28 mouse cellular contexts compared by ENCODE assay signal in genomic region chr13:10031547-10031946, GRCm38 (mm10).
A peak's percentile ranks its signal among the peaks of the same experiment; 100 is the strongest.
DNase-seq lines count a peak whose midpoint lies in the region; ATAC-seq and TF ChIP-seq lines count a peak whose summit lies in the region.
"Had no signal": no experiment of that assay in that cellular context is flagged by ENCODE, and none has a peak within 500 bp of the region (broad histone marks: within the 10 kb centered on the region; RNA-seq: fewer than 3 reads in every experiment).

No protein-coding gene starts in this region.

- intact Hi-C loops in left cerebral cortex, postnatal 36 days (cut with DNase I), result no loop called here

- peak; percentile 10 for DNase-seq in kidney, postnatal 0 days (ENCODE audit: low spot score)
- DNase-seq in lung, postnatal 14 days, result peak; percentile 9
- DNase-seq in lung, postnatal 4 days, result no peak
- peak; percentile 27 for DNase-seq in R1 (ENCODE audit: low read depth, low spot score)
- DNase-seq in lung, postnatal 25 days (ENCODE audit: low spot score), result peak; percentile 7
- no peak for DNase-seq in layer of hippocampus, adult 9-10 months (ENCODE audit: low spot score)
- DNase-seq in left cerebral cortex, postnatal 36 days (ENCODE audit: low spot score in 2 of 2), result no peak
- DNase-seq: adrenal gland, adult 2 months; adrenal gland, postnatal 14 days; cerebellum, adult 11-12 months; cerebellum, adult 8-10 months; cerebellum, postnatal 10 days; cerebellum, postnatal 36 days; embryo, embryonic 11 days; gastrocnemius, postnatal 25 days; heart, adult 18-20 months; heart, postnatal 14 days had no signal

- H3K4me1 ChIP-seq in kidney, postnatal 0 days (replicated peaks; ENCODE audit: insufficient read depth, low read length), result no peaks in the 10 kb centered on the region
- H3K4me1 ChIP-seq in kidney, embryonic 14.5 days (ENCODE audit: control insufficient read depth, insufficient read depth, low read length), result no peaks in the 10 kb centered on the region
- H3K4me1 ChIP-seq: embryonic facial prominence, embryonic 10.5 days; embryonic facial prominence, embryonic 13.5 days; heart, embryonic 12.5 days had no signal

- H3K4me3 ChIP-seq in kidney, postnatal 0 days (replicated peaks; ENCODE audit: low read depth, low read length), result no peak overlapping the region
- H3K4me3 ChIP-seq in kidney, embryonic 14.5 days (ENCODE audit: low read length), result no peak overlapping the region
- H3K4me3 ChIP-seq: embryonic facial prominence, embryonic 10.5 days; embryonic facial prominence, embryonic 13.5 days; erythroblast, embryonic 14.5 days; forebrain, embryonic 12.5 days; forebrain, embryonic 15.5 days; heart, embryonic 12.5 days; heart, embryonic 15.5 days; hindbrain, embryonic 12.5 days had no signal

- no peaks in the 10 kb centered on the region for H3K27me3 ChIP-seq in kidney, postnatal 0 days (ENCODE audit: insufficient read depth, low read length)
- no peaks in the 10 kb centered on the region for H3K27me3 ChIP-seq in kidney, embryonic 14.5 days (ENCODE audit: control insufficient read depth, insufficient read depth, low read length)
- H3K27me3 ChIP-seq: embryonic facial prominence, embryonic 13.5 days; forebrain, embryonic 12.5 days; forebrain, embryonic 15.5 days; heart, embryonic 12.5 days; heart, embryonic 15.5 days; hindbrain, embryonic 12.5 days had no signal

- ATAC-seq in kidney, postnatal 0 days (replicated peaks; ENCODE audit: low FRiP score, low read depth), result no peak
- ATAC-seq in kidney, embryonic 14.5 days (ENCODE audit: low FRiP score, low TSS enrichment), result no peak
- ATAC-seq: CD4-positive, CD25-positive, alpha-beta regulatory T cell, adult 4 months; forebrain, embryonic 15.5 days; hindbrain, embryonic 16.5 days had no signal

- no peak overlapping the region for H3K9ac ChIP-seq in kidney, postnatal 0 days (ENCODE audit: low read depth, low read length)
- no peak overlapping the region for H3K9ac ChIP-seq in kidney, embryonic 14.5 days (ENCODE audit: low read depth, low read length)
- H3K9ac ChIP-seq: embryonic facial prominence, embryonic 13.5 days; forebrain, embryonic 12.5 days; forebrain, embryonic 15.5 days; heart, embryonic 12.5 days; heart, embryonic 15.5 days; hindbrain, embryonic 12.5 days had no signal

- H3K27ac ChIP-seq in kidney, postnatal 0 days, result no peak overlapping the region
- H3K27ac ChIP-seq in kidney, embryonic 14.5 days (ENCODE audit: low read depth, low read length), result no peak overlapping the region
- H3K27ac ChIP-seq: embryonic facial prominence, embryonic 10.5 days; embryonic facial prominence, embryonic 13.5 days; forebrain, embryonic 12.5 days; forebrain, embryonic 15.5 days; heart, embryonic 15.5 days; hindbrain, embryonic 12.5 days had no signal

- 73% methylated on average over 5 of the region's 5 CpGs for WGBS in kidney, postnatal 0 days
- WGBS in kidney, embryonic 14.5 days, result 78% methylated on average over 5 of the region's 5 CpGs

- H3K36me3 ChIP-seq in kidney, postnatal 0 days (ENCODE audit: insufficient read depth, low read length), result no peaks in the 10 kb centered on the region
- no peaks in the 10 kb centered on the region for H3K36me3 ChIP-seq in kidney, embryonic 14.5 days (ENCODE audit: control insufficient read depth, insufficient read depth, low read length)
- H3K36me3 ChIP-seq: embryonic facial prominence, embryonic 10.5 days; embryonic facial prominence, embryonic 13.5 days; forebrain, embryonic 12.5 days; forebrain, embryonic 15.5 days; heart, embryonic 12.5 days; heart, embryonic 15.5 days; hindbrain, embryonic 12.5 days had no signal

- no peak overlapping the region for H3K4me2 ChIP-seq in kidney, postnatal 0 days (ENCODE audit: low read length)
- no peak overlapping the region for H3K4me2 ChIP-seq in kidney, embryonic 14.5 days (replicated peaks; ENCODE audit: low read depth, low read length)
- H3K4me2 ChIP-seq: embryonic facial prominence, embryonic 13.5 days; forebrain, embryonic 12.5 days; forebrain, embryonic 15.5 days; heart, embryonic 12.5 days; heart, embryonic 15.5 days; hindbrain, embryonic 12.5 days had no signal

- TF ChIP-seq CTCF in kidney, postnatal 0 days (IDR thresholded peaks at IDR 0.05; ENCODE audit: low read depth), result no peak

- no peaks in the 10 kb centered on the region for H3K9me3 ChIP-seq in kidney, postnatal 0 days (replicated peaks; ENCODE audit: low read length)
- H3K9me3 ChIP-seq in kidney, embryonic 14.5 days (ENCODE audit: control insufficient read depth, low read length), result no peaks in the 10 kb centered on the region
- H3K9me3 ChIP-seq: embryonic facial prominence, embryonic 10.5 days; embryonic facial prominence, embryonic 13.5 days; forebrain, embryonic 12.5 days; forebrain, embryonic 15.5 days; heart, embryonic 12.5 days; heart, embryonic 15.5 days; hindbrain, embryonic 12.5 days had no signal

Comparison
In these comparisons a context has a peak if more than half of its experiments do, and no peak if none do; other contexts are left out.
1. DNase-seq: peak in kidney, postnatal 0 days (single experiment), lung, postnatal 14 days (single experiment), R1 (single experiment) and lung, postnatal 25 days (single experiment); none in lung, postnatal 4 days (0 of 2), layer of hippocampus, adult 9-10 months (single experiment) and left cerebral cortex, postnatal 36 days (0 of 2).